22 mouse cellular contexts compared by ENCODE assay signal in the genomic region with DNA sequence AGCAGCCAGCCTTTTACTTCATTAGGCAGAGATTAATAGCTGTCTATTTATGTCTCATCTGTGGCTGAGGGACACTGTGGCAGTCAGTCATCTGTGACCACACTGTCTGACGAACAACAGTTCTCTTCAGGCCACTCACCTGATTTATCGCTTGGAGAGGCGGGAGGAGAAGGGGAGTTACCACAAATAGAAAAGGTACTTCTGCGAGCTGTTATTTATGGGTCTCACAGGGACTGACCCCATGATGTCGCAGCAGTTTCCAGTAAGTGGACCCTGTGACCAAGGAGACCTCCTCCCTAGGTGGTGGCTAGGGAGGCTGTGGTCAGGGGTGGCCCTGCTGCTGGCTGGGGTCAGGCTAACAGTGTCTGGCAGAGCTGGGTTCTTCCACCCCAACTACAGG.
DNase-seq lines count a peak whose midpoint lies in the region; ATAC-seq and TF ChIP-seq lines count a peak whose summit lies in the region.
"Had no signal": no experiment of that assay in that cellular context is flagged by ENCODE, and none has a peak within 500 bp of the region (broad histone marks: within the 10 kb centered on the region; RNA-seq: fewer than 3 reads in every experiment).

No protein-coding gene starts in this region.

- H3K9ac ChIP-seq in heart, embryonic 12.5 days = no peak overlapping the region
- no peak overlapping the region for H3K9ac ChIP-seq in neural tube, embryonic 11.5 days (ENCODE audit: low read length)
- no peak overlapping the region for H3K9ac ChIP-seq in stomach, postnatal 0 days (ENCODE audit: low read length)
- H3K9ac ChIP-seq in midbrain, embryonic 11.5 days (ENCODE audit: low read length) = no peak overlapping the region
- H3K9ac ChIP-seq: embryonic facial prominence, embryonic 12.5 days; forebrain, embryonic 15.5 days; limb, embryonic 13.5 days; liver, embryonic 14.5 days; midbrain, embryonic 15.5 days had no signal

- TF ChIP-seq CTCF in stomach, postnatal 0 days (IDR thresholded peaks at IDR 0.05; ENCODE audit: low read depth) = no peak

- H3K4me3 ChIP-seq in heart, embryonic 12.5 days = no peak overlapping the region
- no peak overlapping the region for H3K4me3 ChIP-seq in neural tube, embryonic 11.5 days (ENCODE audit: low read depth, low read length)
- H3K4me3 ChIP-seq in stomach, postnatal 0 days (ENCODE audit: low read depth, low read length) = no peak overlapping the region
- no peak overlapping the region for H3K4me3 ChIP-seq in midbrain, embryonic 11.5 days (ENCODE audit: low read depth, low read length)
- H3K4me3 ChIP-seq: embryonic facial prominence, embryonic 12.5 days; forebrain, embryonic 15.5 days; gastrocnemius, adult 2 months; hindbrain, embryonic 10.5 days; limb, embryonic 13.5 days; midbrain, embryonic 15.5 days had no signal

- no peak for TF ChIP-seq EP300 in stomach, postnatal 0 days (optimal IDR thresholded peaks at IDR 0.05)

- peaks cover 49% of the 10 kb centered on the region for H3K27me3 ChIP-seq in heart, embryonic 12.5 days (replicated peaks)
- no peaks in the 10 kb centered on the region for H3K27me3 ChIP-seq in neural tube, embryonic 11.5 days (ENCODE audit: control insufficient read depth, insufficient read depth, low read length)
- H3K27me3 ChIP-seq in stomach, postnatal 0 days (ENCODE audit: control insufficient read depth, insufficient read depth, low read length) = no peaks in the 10 kb centered on the region
- H3K27me3 ChIP-seq in midbrain, embryonic 11.5 days (ENCODE audit: control insufficient read depth, insufficient read depth, low read length) = no peaks in the 10 kb centered on the region
- H3K27me3 ChIP-seq: forebrain, embryonic 15.5 days had no signal

- peaks cover 11% of the 10 kb centered on the region; the same call in 1 of the 2 replicates for H3K4me1 ChIP-seq in heart, embryonic 12.5 days (replicated peaks)
- H3K4me1 ChIP-seq in neural tube, embryonic 11.5 days (ENCODE audit: control insufficient read depth, insufficient read depth, low read length) = peaks cover 5% of the 10 kb centered on the region; the same call in 1 of the 2 replicates
- no peaks in the 10 kb centered on the region for H3K4me1 ChIP-seq in stomach, postnatal 0 days (replicated peaks; ENCODE audit: control insufficient read depth, insufficient read depth)
- no peaks in the 10 kb centered on the region for H3K4me1 ChIP-seq in midbrain, embryonic 11.5 days (ENCODE audit: control insufficient read depth, insufficient read depth, low read length)
- H3K4me1 ChIP-seq: embryonic facial prominence, embryonic 12.5 days; forebrain, embryonic 15.5 days; midbrain, embryonic 15.5 days had no signal

- H3K4me2 ChIP-seq in heart, embryonic 12.5 days = no peak overlapping the region
- no peak overlapping the region for H3K4me2 ChIP-seq in neural tube, embryonic 11.5 days (ENCODE audit: low read depth)
- H3K4me2 ChIP-seq in stomach, postnatal 0 days (replicated peaks; ENCODE audit: low read depth) = no peak overlapping the region
- no peak overlapping the region for H3K4me2 ChIP-seq in midbrain, embryonic 11.5 days
- H3K4me2 ChIP-seq: embryonic facial prominence, embryonic 12.5 days; forebrain, embryonic 15.5 days; limb, embryonic 13.5 days; midbrain, embryonic 15.5 days had no signal

- no peaks in the 10 kb centered on the region for H3K36me3 ChIP-seq in heart, embryonic 12.5 days
- H3K36me3 ChIP-seq in neural tube, embryonic 11.5 days (ENCODE audit: control insufficient read depth, insufficient read depth, low read length) = no peaks in the 10 kb centered on the region
- no peaks in the 10 kb centered on the region for H3K36me3 ChIP-seq in stomach, postnatal 0 days (ENCODE audit: control insufficient read depth, insufficient read depth, low read length)
- H3K36me3 ChIP-seq in midbrain, embryonic 11.5 days (ENCODE audit: control insufficient read depth, insufficient read depth, low read length) = no peaks in the 10 kb centered on the region
- H3K36me3 ChIP-seq: embryonic facial prominence, embryonic 12.5 days; forebrain, embryonic 15.5 days; hindbrain, embryonic 10.5 days; limb, embryonic 13.5 days; midbrain, embryonic 15.5 days had no signal

- peak; percentile 98 for DNase-seq in heart, adult 11 months
- no peak for DNase-seq in neural tube, embryonic 11.5 days (ENCODE audit: low spot score)
- no peak for DNase-seq in neural tube, embryonic 10.5 days (ENCODE audit: extremely low spot score, low spot score)
- peak; percentile 43 for DNase-seq in heart, postnatal 4 days
- no peak for DNase-seq in stomach, postnatal 0 days (ENCODE audit: low spot score)
- DNase-seq in midbrain, embryonic 11.5 days (ENCODE audit: low spot score, missing footprints) = no peak
- DNase-seq: adrenal gland, adult 8-10 months; cerebellum, adult 11 months; cerebellum, postnatal 36 days; gastrocnemius, adult 2 months; kidney, postnatal 36 days; layer of hippocampus, adult 9-11 months; right cerebral cortex, postnatal 14 days had no signal

- H3K9me3 ChIP-seq in heart, embryonic 12.5 days (replicated peaks) = no peaks in the 10 kb centered on the region
- H3K9me3 ChIP-seq in neural tube, embryonic 11.5 days (ENCODE audit: control insufficient read depth, low read length) = no peaks in the 10 kb centered on the region
- no peaks in the 10 kb centered on the region for H3K9me3 ChIP-seq in stomach, postnatal 0 days (ENCODE audit: control insufficient read depth, low read length)
- no peaks in the 10 kb centered on the region for H3K9me3 ChIP-seq in midbrain, embryonic 11.5 days (ENCODE audit: control insufficient read depth, low read length)
- H3K9me3 ChIP-seq: embryonic facial prominence, embryonic 12.5 days; forebrain, embryonic 15.5 days; hindbrain, embryonic 10.5 days; limb, embryonic 13.5 days; midbrain, embryonic 15.5 days had no signal

- ATAC-seq in heart, embryonic 12.5 days (ENCODE audit: insufficient number of reproducible peaks, low FRiP score) = no peak
- peak; percentile 76 for ATAC-seq in neural tube, embryonic 11.5 days (ENCODE audit: insufficient read depth, low FRiP score, low TSS enrichment)
- ATAC-seq in stomach, postnatal 0 days (ENCODE audit: low FRiP score, low TSS enrichment) = no peak
- ATAC-seq in midbrain, embryonic 11.5 days (ENCODE audit: low FRiP score) = no peak
- ATAC-seq in inflammation-experienced regulatory T-cells, adult 6 months = no peak
- ATAC-seq: forebrain, embryonic 15.5 days; lung, postnatal 0 days; midbrain, embryonic 15.5 days had no signal

- WGBS in heart, embryonic 12.5 days = 35% methylated on average over 5 of the region's 5 CpGs
- 41% methylated on average over 5 of the region's 5 CpGs for WGBS in neural tube, embryonic 11.5 days
- WGBS in stomach, postnatal 0 days = 77% methylated on average over 5 of the region's 5 CpGs
- WGBS in midbrain, embryonic 11.5 days = 83% methylated on average over 5 of the region's 5 CpGs

- no peak overlapping the region for H3K27ac ChIP-seq in heart, embryonic 12.5 days (ENCODE audit: poor library complexity, severe bottlenecking)
- no peak overlapping the region for H3K27ac ChIP-seq in neural tube, embryonic 11.5 days (ENCODE audit: low read depth, low read length)
- H3K27ac ChIP-seq in stomach, postnatal 0 days (replicated peaks) = peak overlapping the region; percentile 40
- H3K27ac ChIP-seq in midbrain, embryonic 11.5 days (ENCODE audit: low read depth, low read length) = no peak overlapping the region
- H3K27ac ChIP-seq: embryonic facial prominence, embryonic 12.5 days; forebrain, embryonic 15.5 days; gastrocnemius, adult 2 months; hindbrain, embryonic 10.5 days; limb, embryonic 13.5 days; liver, embryonic 14.5 days; midbrain, embryonic 15.5 days had no signal

Comparison
In these comparisons a context has a peak if more than half of its experiments do, and no peak if none do; other contexts are left out.
1. DNase-seq: peak in heart, adult 11 months (single experiment) and heart, postnatal 4 days (single experiment); none in neural tube, embryonic 11.5 days (single experiment), neural tube, embryonic 10.5 days (single experiment), stomach, postnatal 0 days (single experiment) and midbrain, embryonic 11.5 days (single experiment).